Mouse (Mus musculus) thymus, adult 2 months (tissue): ENCODE measurements around the gene Gstt3. TPM values are rescaled to one million over a fixed set of nuclear protein-coding genes. Genes with fewer than 3 reads are reported as not detected.

Experiments used
- DNase-seq: peaks from one replicate; pipeline ENCODE4 v3.0.0; 2021
- H3K27ac ChIP-seq: fragments of 200-500 bp; 2 replicates; pipeline ENCODE4 v1.5.1; 2012; ENCODE audit warnings: low read length, control low read depth; ENCODE audit not compliant: control insufficient read depth, insufficient read depth
- H3K27me3 ChIP-seq: fragments of 200-500 bp; 2 replicates; pipeline ENCODE4 v1.6.1; 2012; ENCODE audit warnings: mild to moderate bottlenecking, low read length, moderate library complexity, mixed read lengths; ENCODE audit not compliant: control insufficient read depth, insufficient read depth
- H3K36me3 ChIP-seq: fragments of 200-500 bp; 2 replicates; pipeline ENCODE4 v1.6.1; 2012; ENCODE audit warnings: mild to moderate bottlenecking, low read length, moderate library complexity; ENCODE audit not compliant: control insufficient read depth, insufficient read depth
- H3K4me1 ChIP-seq: fragments of 200-500 bp; replicated peaks from 2 replicates; pipeline ENCODE4 v1.6.1; 2012; ENCODE audit warnings: low read length; ENCODE audit not compliant: control insufficient read depth, insufficient read depth
- H3K4me3 ChIP-seq: fragments of 200-500 bp; 2 replicates; pipeline ENCODE4 v1.5.1; 2012; ENCODE audit warnings: mild to moderate bottlenecking, low read length, control low read depth, moderate library complexity; ENCODE audit not compliant: control insufficient read depth, insufficient read depth
- CTCF ChIP-seq: fragments of 200-500 bp; IDR thresholded peaks from 2 replicates; pipeline ENCODE4 v1.5.1; 2012; ENCODE audit warnings: mild to moderate bottlenecking, control low read depth, low read length, moderate library complexity, borderline replicate concordance; ENCODE audit not compliant: control insufficient read depth, poor library complexity, insufficient read depth; ENCODE audit errors: extremely low read depth
- POLR2A ChIP-seq: fragments of 200-500 bp; IDR thresholded peaks from 2 replicates; pipeline ENCODE4 v1.6.1; 2012; ENCODE audit warnings: mild to moderate bottlenecking, low read length, control low read depth, moderate library complexity; ENCODE audit not compliant: control insufficient read depth, poor library complexity, insufficient read depth; ENCODE audit errors: extremely low read depth
- WGBS: fragments of 180-500 bp; shearing (Covaris S2); methylation state at CpG from one replicate; pipeline ENCODE4 v1.1.7; 2018; 5-methylcytosine and 5-hydroxymethylcytosine counted together
- polyA plus RNA-seq: library from polyadenylated mRNA; depleted of rRNA; stranded (reverse); fragments of >200 nt; gene quantifications from 2 replicates; pipeline ENCODE4 v1.2.3, GENCODE M21; 2012

Gstt3 gene
- polyA plus RNA-seq, 1 experiment = 8.6 TPM

DNA sequence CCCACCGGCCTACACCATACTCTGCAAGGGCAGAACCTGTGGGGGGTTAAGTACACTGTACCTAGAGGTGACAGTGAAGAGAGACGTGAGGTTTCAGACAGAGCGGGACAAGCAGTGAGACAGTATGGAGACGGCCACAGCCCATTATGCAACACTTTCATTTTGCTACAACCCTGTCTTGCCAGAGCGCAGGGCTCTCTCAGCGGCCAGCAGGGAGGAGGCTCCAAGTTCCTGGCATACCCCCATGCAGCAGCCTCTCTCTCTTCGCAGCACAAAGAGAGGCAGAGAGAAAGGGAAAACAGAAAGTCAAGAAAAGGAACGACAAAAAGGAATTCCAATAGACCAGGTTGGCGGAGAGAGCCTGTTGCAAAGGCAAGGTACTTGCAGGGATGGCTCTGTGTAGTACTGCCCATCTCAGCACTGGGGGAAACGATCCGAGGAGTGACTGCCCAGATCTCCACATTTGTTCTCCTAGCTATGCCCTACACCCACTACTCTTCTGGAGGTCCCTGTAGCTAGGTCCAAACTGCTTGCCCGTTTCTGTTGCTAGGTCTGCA, 16.5 kb upstream of the Gstt3 start:
- no peak overlapping the region for H3K27ac ChIP-seq

DNA sequence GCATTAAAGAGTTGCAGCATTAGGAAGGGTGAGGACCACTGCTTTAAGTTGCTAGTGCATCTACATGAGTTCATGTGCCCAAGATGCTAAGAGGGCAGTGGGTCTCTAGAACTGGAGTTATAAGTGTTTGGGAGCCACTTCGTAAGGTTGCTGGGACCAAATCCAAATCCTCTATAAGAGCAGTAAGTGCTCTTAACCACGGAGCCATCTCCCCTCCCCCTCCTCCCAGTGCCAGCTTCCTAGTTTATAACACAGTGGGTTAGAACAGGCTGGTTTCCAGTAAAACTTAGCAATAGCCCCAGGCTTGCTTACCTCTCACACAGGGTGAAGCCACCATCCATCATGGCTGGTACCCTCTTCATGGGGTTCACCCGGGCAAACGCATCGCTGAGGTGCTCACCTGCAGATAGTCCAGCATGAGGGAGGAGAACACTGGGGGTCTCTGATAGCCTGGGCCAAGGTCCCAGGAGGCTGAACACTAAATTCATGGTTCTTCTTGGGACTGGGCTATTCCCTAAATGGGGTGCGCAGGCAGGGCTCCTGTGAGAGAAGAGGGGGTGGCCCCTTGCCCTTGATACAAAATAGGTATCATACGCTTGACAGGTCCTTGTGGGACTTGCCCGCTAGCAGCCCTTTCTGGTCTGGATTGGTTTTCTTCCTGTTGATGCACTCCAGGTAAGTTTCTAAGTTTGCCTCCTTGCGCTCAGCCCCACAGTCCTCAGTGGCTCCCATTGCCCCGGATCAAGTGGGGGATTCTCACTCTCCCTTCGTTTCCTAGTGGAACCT, 15.7 kb upstream of the Gstt3 start:
- Histone ChIP-seq H3K4me3 (no peak overlapping the region), H3K27ac (no peak overlapping the region), H3K27me3 (no peaks in the 10 kb centered on the region), H3K36me3 (no peaks in the 10 kb centered on the region), H3K4me1 (peaks cover 13% of the 10 kb centered on the region)
- no peak for TF ChIP-seq POLR2A
- TF ChIP-seq CTCF = no peak
- DNase-seq = no peak
- 59% methylated on average over 11 of the region's 11 CpGs for WGBS

More for the DNA sequence above, 16.5 kb upstream of the Gstt3 start:
- DNase-seq = no peak
- WGBS = 2% methylated on average over 12 of the region's 12 CpGs
- H3K4me1 ChIP-seq = peaks cover 13% of the 10 kb centered on the region
- H3K4me3 ChIP-seq = peak overlapping the region; percentile 44
- TF ChIP-seq CTCF (no peak), POLR2A (no peak)
- no peaks in the 10 kb centered on the region for H3K27me3 ChIP-seq
- no peaks in the 10 kb centered on the region for H3K36me3 ChIP-seq

DNA sequence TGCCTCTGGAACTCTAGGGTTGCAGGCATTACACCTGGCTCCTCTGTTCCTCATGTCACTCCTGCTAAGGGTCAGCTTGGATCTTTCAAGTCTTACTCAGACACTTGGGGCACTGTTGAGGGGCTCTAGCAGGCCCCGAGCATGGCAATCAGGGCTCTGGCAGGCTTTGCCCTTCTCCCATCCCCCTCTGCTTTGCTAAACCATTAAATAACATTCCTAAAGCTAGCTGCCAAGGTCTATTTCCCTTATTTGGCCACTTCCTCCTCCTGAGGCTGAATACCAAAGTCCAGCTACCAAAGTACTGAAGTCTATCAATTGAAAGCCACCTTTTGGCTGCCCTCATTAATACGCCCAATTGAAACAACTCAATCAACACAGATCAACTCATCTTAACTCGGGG, 13.7 kb upstream of the Gstt3 start:
- 68% methylated on average over 3 of the region's 3 CpGs for WGBS
- Histone ChIP-seq H3K36me3 (no peaks in the 10 kb centered on the region), H3K4me3 (no peak overlapping the region), H3K4me1 (peaks cover 13% of the 10 kb centered on the region), H3K27me3 (no peaks in the 10 kb centered on the region), H3K27ac (no peak overlapping the region)
- DNase-seq = no peak
- no peak for TF ChIP-seq CTCF
- TF ChIP-seq POLR2A = no peak

DNA sequence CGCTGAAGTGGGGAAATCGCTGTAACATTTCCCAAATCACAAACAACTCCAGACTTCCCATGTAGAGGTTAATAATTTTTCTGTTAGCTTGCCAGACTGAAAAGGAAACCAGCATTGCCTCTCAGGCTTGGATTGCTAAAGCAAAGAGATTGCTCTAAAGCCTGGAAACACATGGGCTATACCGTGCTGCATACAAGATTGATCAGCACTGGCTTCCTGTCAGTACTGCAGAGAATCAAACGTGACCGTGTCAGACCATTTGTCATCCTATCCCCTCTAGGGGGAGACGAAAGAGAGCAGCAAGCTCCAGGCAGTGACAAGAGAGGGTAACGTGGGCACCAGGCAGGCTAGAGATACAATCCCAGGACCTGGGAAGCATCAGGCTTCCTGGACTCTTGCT, 9.6 kb upstream of the Gstt3 start:
- 20% methylated on average over 7 of the region's 7 CpGs for WGBS
- no peak overlapping the region for H3K27ac ChIP-seq

DNA sequence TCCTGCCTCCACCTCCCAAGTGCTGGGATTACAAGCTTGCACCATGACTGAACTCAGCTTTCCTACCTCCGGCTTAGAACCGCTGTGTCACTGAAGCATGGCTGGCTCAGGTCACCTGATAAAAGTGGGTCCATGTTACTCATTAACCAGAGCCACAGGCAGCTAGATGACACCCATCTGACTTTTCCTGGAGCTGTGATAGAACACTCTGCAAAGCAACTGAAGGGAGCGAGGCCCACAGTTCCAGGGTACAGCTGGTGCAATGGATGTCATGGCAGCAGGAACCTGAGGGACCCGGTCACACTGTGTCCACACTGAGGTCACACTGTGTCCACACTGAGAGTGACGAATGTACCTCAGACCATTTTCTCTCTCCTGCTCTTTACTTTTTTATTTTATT, 8.6 kb upstream of the Gstt3 start:
- H3K27ac ChIP-seq = no peak overlapping the region
- H3K27me3 ChIP-seq = no peaks in the 10 kb centered on the region
- TF ChIP-seq CTCF = no peak
- TF ChIP-seq POLR2A = no peak
- no peak for DNase-seq
- no peak overlapping the region for H3K4me3 ChIP-seq
- 94% methylated on average over 5 of the region's 5 CpGs for WGBS
- H3K4me1 ChIP-seq = no peaks in the 10 kb centered on the region
- no peaks in the 10 kb centered on the region for H3K36me3 ChIP-seq

More for the DNA sequence above, 9.6 kb upstream of the Gstt3 start:
- Histone ChIP-seq H3K4me3 (no peak overlapping the region), H3K36me3 (no peaks in the 10 kb centered on the region), H3K27me3 (no peaks in the 10 kb centered on the region), H3K4me1 (no peaks in the 10 kb centered on the region)
- TF ChIP-seq POLR2A = no peak
- TF ChIP-seq CTCF = no peak
- DNase-seq = peak; percentile 28

DNA sequence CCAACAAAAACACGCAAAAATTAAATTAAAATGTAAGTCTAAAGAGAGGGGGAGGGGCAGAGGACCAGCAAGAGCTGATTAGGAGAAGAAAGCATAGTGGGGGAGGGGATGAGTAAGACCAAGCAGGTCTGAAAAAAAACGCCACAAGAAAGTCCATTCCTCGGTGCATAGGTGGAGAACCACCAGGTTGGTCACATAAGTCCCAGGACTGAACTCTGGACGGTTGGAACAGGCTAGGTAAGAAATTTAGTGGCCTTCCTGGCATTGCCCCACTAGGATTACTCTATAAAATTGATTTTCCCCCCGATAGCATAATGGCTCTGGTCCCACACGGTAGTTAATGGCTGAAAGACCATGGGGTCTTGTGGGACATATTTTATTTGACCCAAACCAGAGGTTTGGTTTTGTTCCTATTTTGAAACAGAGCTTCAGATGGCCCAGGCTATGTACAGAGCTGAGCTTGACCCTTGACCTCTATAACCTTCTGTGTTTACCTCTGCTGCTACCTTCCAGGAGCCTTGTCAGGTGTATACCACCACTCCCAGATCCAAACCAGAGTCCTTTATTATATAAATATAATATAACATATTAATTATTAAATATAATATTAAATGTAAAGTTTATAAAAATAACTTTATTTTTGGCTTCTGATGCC, 8.0 kb upstream of the Gstt3 start:
- TF ChIP-seq POLR2A (no peak), CTCF (no peak)
- Histone ChIP-seq H3K4me1 (no peaks in the 10 kb centered on the region), H3K4me3 (no peak overlapping the region), H3K27ac (no peak overlapping the region), H3K36me3 (no peaks in the 10 kb centered on the region), H3K27me3 (no peaks in the 10 kb centered on the region)
- 89% methylated on average over 6 of the region's 6 CpGs for WGBS
- no peak for DNase-seq
